Mouse (Mus musculus): ENCODE data around the gene Arfrp1. TPM values are rescaled to one million over a fixed set of nuclear protein-coding genes. Genes with fewer than 3 reads are reported as not detected.

Gene Arfrp1
- polyA plus RNA-seq, 1 experiment = 5.0 TPM

DNA sequence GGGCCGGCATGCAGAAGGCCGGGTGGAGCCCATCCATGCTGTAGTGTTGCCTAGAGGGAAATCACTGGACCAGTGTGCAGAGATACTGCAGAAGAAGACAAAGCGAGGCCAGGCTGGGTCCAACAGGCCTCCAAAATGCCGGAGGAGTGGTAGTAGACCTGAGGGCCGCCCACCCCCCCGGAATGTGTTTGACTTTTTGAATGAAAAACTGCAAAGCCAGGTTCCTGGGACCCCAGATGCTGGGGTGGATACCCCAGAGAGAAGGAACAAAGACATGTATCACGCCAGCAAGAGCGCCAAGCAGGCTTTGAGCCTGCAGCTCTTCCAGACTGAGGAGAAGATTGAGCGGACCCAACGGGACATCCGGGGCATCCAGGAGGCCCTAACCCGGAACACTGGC is 14.6 kb upstream of the Arfrp1 start, which contains the start of gene Lime1:
Lime1 (plus strand) TSS at position 301 of the 400 bp plus-strand sequence.
- Histone ChIP-seq H3K4me3 (replicated peaks) (no peak within 1 kb of the TSS), H3K4me1 (peaks cover 40% of the 10 kb centered on the region), H3K27me3 (replicated peaks) (no peaks in the 10 kb centered on the region), H3K9me3 (no peaks in the 10 kb centered on the region), H3K36me3 (replicated peaks; ENCODE audit: low read length) (peaks cover 74% of the 10 kb centered on the region)
- TF ChIP-seq GATA1 (IDR thresholded peaks at IDR 0.05; ENCODE audit: borderline replicate concordance, low read length) (no peak), FLI1 (IDR thresholded peaks at IDR 0.05; ENCODE audit: low read length) (no peak)

DNA sequence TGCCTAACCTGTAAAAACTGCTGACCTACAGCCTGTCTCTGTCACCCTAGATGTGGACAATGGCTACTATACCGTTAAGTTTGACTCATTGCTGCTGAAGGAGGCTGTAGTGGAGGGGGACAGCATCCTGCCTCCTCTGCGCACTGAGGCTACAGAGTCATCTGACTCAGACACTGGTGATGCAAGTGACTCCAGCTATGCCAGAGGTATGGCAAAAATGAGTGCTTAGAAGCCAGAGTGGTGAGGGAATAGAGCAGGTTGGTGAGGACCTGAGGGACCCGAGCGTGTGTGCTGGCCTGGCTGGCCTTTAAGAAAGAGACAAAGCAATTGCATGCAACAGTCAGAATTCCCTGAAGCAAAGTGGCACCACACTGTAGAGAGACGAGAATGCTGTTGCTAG is 13.5 kb upstream of the Arfrp1 start:
- Histone ChIP-seq H3K27me3 (replicated peaks) (no peaks in the 10 kb centered on the region), H3K4me1 (peaks cover 48% of the 10 kb centered on the region), H3K9me3 (no peaks in the 10 kb centered on the region), H3K4me3 (replicated peaks) (no peak overlapping the region), H3K36me3 (replicated peaks; ENCODE audit: low read length) (peaks cover 68% of the 10 kb centered on the region)
- TF ChIP-seq GATA1 (IDR thresholded peaks at IDR 0.05; ENCODE audit: borderline replicate concordance, low read length) (no peak), FLI1 (IDR thresholded peaks at IDR 0.05; ENCODE audit: low read length) (no peak)

DNA sequence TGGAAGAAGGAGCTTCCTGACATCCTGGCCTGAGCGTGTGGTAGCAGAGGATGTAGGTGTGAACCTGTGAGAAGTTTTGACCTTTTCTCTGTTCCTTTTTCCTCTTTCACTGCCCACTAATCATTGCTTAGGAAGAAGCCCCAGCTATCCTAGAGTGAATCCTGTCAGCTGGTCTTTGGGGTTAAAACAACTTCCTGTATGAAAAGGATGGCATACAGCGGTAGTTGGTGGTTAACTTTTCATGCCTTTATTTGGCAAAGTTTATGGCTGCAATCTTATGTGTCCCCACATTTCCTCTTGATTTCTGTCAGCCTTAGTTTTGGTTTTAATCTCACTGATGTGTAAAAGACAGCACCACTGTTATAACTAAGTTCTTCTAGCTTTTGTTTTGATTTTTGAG is 12.0 kb upstream of the Arfrp1 start:
- H3K4me3 ChIP-seq (replicated peaks) = peak overlapping the region; percentile 12
- H3K4me1 ChIP-seq = peaks cover 57% of the 10 kb centered on the region
- peaks cover 60% of the 10 kb centered on the region for H3K36me3 ChIP-seq (replicated peaks; ENCODE audit: low read length)
- TF ChIP-seq GATA1 (IDR thresholded peaks at IDR 0.05; ENCODE audit: borderline replicate concordance, low read length) = no peak
- TF ChIP-seq FLI1 (IDR thresholded peaks at IDR 0.05; ENCODE audit: low read length) = no peak
- no peaks in the 10 kb centered on the region for H3K9me3 ChIP-seq
- H3K27me3 ChIP-seq (replicated peaks) = no peaks in the 10 kb centered on the region

DNA sequence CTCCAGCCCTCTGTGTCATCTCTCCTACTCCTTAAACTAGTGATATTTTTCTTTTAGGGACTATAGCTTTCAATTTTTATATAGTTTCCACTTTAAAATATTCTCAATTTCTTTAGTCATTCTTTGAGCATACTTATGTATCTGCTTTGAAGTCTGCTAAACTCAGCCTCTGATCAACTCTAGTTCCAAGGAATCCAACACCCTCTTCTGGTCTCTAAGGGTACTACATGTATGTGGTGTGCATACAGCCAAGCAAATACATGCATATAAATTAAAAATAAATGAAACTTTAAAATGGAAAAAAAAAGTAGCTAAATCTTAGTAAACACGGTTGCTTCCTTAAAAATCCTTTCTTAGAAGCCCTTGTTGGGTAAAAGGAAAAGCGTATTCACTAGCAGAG is 10.6 kb upstream of the Arfrp1 start:
- no peaks in the 10 kb centered on the region for H3K27me3 ChIP-seq (replicated peaks)
- no peak overlapping the region for H3K4me3 ChIP-seq (replicated peaks)
- TF ChIP-seq FLI1 (IDR thresholded peaks at IDR 0.05; ENCODE audit: low read length) (no peak), GATA1 (IDR thresholded peaks at IDR 0.05; ENCODE audit: borderline replicate concordance, low read length) (no peak)
- H3K36me3 ChIP-seq (replicated peaks; ENCODE audit: low read length) = peaks cover 56% of the 10 kb centered on the region
- peaks cover 58% of the 10 kb centered on the region for H3K4me1 ChIP-seq
- H3K9me3 ChIP-seq = no peaks in the 10 kb centered on the region

DNA sequence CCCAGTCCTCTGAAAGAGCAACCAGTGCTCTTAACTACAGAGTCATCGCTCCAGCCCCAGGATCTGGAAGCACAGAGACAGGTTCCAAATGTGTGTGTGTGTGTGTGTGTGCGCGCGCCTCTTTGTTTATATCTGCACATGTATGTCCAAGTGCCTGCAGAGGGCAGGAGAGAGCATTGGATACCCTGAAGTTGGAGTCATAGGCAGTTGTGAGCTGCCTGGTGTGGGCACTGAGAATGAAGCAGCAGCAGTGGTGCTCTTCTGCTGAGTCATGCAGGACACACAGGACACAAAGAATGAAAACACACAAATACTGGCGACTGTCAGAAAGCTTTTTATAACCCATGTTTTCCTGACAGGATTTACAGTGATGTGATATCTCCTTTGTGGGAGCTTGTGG is 4.8 kb upstream of the Arfrp1 start:
- no peak for TF ChIP-seq GATA1 (IDR thresholded peaks at IDR 0.05; ENCODE audit: borderline replicate concordance, low read length)
- TF ChIP-seq FLI1 (IDR thresholded peaks at IDR 0.05; ENCODE audit: low read length) = no peak
- Histone ChIP-seq H3K4me3 (replicated peaks) (peak overlapping the region; percentile 48), H3K27me3 (replicated peaks) (no peaks in the 10 kb centered on the region), H3K36me3 (replicated peaks; ENCODE audit: low read length) (peaks cover 44% of the 10 kb centered on the region), H3K9me3 (no peaks in the 10 kb centered on the region), H3K4me1 (peaks cover 65% of the 10 kb centered on the region)

DNA sequence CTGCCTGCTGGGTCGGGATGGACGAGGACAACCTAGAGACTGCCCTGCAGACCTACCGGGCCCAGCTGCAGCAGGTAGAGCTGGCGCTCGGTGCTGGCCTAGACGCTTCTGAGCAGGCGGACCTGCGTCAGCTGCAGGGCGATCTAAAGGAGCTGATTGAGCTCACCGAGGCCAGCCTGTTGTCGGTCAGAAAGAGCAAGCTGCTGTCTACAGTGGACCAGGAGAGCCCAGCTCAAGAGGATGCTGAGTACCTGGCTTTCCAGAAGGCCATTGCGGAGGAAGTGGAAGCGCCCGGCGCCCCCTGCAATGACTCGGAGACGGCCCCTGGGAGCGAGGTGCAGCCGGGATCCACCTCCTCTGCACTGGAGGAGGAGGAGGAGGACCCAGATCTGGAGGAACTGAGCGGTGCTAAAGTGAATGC is 461 bp upstream of the Arfrp1 start:
- H3K4me3 ChIP-seq (replicated peaks) = peak overlapping the region; percentile 94
- H3K27me3 ChIP-seq (replicated peaks) = no peaks in the 10 kb centered on the region
- H3K9me3 ChIP-seq = no peaks in the 10 kb centered on the region
- peaks cover 64% of the 10 kb centered on the region for H3K4me1 ChIP-seq
- TF ChIP-seq FLI1 (IDR thresholded peaks at IDR 0.05; ENCODE audit: low read length) = no peak
- TF ChIP-seq GATA1 (IDR thresholded peaks at IDR 0.05; ENCODE audit: borderline replicate concordance, low read length) = no peak
- H3K36me3 ChIP-seq (replicated peaks; ENCODE audit: low read length) = peaks cover 46% of the 10 kb centered on the region

DNA sequence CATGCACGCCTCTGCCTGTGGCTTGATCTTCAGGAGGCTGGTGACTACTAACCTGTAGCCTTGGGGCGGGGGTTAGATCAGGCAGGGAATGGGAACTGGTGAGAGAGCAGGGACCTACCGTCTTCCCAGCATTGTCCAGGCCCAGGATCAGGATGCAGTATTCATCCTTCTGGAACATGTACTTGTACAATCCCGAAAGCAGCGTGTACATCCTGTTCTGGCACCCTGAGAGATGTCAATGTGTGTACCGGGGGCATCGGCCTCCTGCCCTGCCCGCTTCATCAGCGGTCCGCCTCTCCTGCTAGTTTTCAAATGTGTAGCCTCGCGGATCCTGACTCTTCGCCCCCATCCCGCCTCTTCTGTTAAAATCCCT is 731 bp downstream of the Arfrp1 start:
- no peak for TF ChIP-seq FLI1 (IDR thresholded peaks at IDR 0.05; ENCODE audit: low read length)
- no peak for TF ChIP-seq GATA1 (IDR thresholded peaks at IDR 0.05; ENCODE audit: borderline replicate concordance, low read length)
- H3K36me3 ChIP-seq (replicated peaks; ENCODE audit: low read length) = peaks cover 48% of the 10 kb centered on the region
- peaks cover 52% of the 10 kb centered on the region for H3K4me1 ChIP-seq
- H3K4me3 ChIP-seq (replicated peaks) = peak overlapping the region; percentile 94
- no peaks in the 10 kb centered on the region for H3K27me3 ChIP-seq (replicated peaks)
- H3K9me3 ChIP-seq = no peaks in the 10 kb centered on the region

DNA sequence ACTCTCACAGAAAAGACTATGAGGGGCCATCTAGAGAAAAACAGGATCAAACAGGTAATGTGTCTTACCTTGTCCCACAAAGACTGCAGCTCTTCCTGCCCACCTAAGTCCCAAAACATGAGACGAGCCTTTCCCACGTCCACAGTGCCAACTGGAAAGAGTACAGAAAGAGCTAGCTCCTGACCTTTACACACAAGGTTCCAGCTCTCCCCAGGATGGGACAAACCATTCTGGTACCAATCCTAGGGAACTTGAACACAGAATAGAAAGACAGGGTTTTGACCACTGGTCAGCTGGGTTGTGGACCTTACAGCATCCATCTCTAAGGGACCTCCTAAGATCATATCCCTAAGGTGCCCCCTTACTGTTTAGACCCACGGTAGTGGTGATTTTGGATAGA is 1.3 kb downstream of the Arfrp1 start:
- Histone ChIP-seq H3K27me3 (replicated peaks) (no peaks in the 10 kb centered on the region), H3K36me3 (replicated peaks; ENCODE audit: low read length) (peaks cover 50% of the 10 kb centered on the region), H3K4me3 (replicated peaks) (peak overlapping the region; percentile 94), H3K4me1 (peaks cover 47% of the 10 kb centered on the region), H3K9me3 (no peaks in the 10 kb centered on the region)
- no peak for TF ChIP-seq GATA1 (IDR thresholded peaks at IDR 0.05; ENCODE audit: borderline replicate concordance, low read length)

DNA sequence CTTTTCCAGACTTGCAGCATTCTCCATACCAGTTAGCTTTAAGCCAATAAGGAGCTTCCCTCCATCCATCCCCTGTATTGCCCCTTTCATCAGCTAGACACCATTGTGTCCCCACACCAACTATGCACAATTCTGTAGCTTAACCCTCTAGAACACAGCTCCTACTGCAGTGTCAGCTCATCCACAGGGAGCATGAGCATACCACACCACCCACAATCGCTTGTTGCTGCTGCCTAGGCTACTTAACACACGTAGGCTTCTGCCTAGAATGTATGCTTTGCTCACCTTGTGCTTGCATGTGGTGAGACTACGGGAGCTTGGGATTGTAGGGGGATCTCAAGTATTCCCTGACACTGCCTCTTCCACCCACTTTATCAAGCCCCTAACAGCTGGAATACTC is 8.4 kb downstream of the Arfrp1 start:
- Histone ChIP-seq H3K9me3 (no peaks in the 10 kb centered on the region), H3K36me3 (replicated peaks; ENCODE audit: low read length) (peaks cover 100% of the 10 kb centered on the region), H3K27me3 (replicated peaks) (no peaks in the 10 kb centered on the region), H3K4me1 (peaks cover 9% of the 10 kb centered on the region), H3K4me3 (replicated peaks) (no peak overlapping the region)
- TF ChIP-seq FLI1 (IDR thresholded peaks at IDR 0.05; ENCODE audit: low read length) (no peak), GATA1 (IDR thresholded peaks at IDR 0.05; ENCODE audit: borderline replicate concordance, low read length) (no peak)

DNA sequence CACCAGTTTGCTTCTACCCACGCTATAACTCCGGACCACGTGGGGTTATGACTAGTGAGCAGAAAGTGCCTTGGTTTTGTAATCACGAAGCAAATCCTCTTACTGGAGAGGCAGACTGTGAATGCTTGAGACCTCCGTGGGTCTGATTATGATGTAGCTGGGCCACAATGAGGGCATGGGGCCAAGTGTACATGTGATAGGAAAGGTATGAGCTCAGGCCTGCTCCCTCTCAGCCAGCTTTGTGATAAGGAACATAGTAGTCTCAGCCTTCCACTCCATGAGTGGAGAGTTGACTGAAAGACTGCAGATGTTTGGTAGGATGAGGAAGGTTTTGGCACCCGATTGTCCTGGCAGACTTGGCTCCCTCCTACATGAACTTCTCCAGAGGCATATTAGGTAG is 22.4 kb downstream of the Arfrp1 start:
- H3K36me3 ChIP-seq (replicated peaks; ENCODE audit: low read length) = peaks cover 85% of the 10 kb centered on the region
- H3K4me3 ChIP-seq (replicated peaks) = no peak overlapping the region
- peaks cover 6% of the 10 kb centered on the region; the same call in 1 of the 2 replicates for H3K4me1 ChIP-seq
- no peaks in the 10 kb centered on the region for H3K9me3 ChIP-seq
- TF ChIP-seq GATA1 (IDR thresholded peaks at IDR 0.05; ENCODE audit: borderline replicate concordance, low read length) = no peak
- TF ChIP-seq FLI1 (IDR thresholded peaks at IDR 0.05; ENCODE audit: low read length) = no peak
- H3K27me3 ChIP-seq (replicated peaks) = no peaks in the 10 kb centered on the region

DNA sequence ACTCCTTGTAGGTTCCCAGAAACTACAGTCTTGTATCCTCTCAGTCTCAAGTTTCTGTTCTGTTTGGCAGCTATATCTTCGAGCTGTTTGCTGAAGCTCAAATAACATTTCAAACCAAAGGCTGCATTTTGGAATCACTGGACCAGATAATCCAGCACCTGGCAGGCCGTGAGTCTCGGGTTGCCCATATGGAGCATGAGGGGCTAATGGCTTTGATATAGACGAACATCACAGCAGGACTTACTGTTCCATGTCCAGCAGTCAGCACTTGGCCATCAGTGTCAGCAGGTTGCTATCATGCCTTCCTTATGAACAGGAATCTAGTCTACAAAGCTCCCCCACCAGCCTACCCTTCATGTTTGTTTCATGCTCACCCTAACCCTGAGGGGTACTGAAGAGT is 24.8 kb downstream of the Arfrp1 start:
- TF ChIP-seq FLI1 (IDR thresholded peaks at IDR 0.05; ENCODE audit: low read length) (no peak), GATA1 (IDR thresholded peaks at IDR 0.05; ENCODE audit: borderline replicate concordance, low read length) (no peak)
- Histone ChIP-seq H3K36me3 (replicated peaks; ENCODE audit: low read length) (peaks cover 86% of the 10 kb centered on the region), H3K4me1 (peaks cover 6% of the 10 kb centered on the region; the same call in 1 of the 2 replicates), H3K4me3 (replicated peaks) (no peak overlapping the region), H3K9me3 (no peaks in the 10 kb centered on the region), H3K27me3 (replicated peaks) (no peaks in the 10 kb centered on the region)

Measured in megakaryocyte, embryonic 14.5 days (primary cell).